Mouse (Mus musculus): Measurements from ENCODE around the gene Shisa6.

Gene Shisa6

DNA sequence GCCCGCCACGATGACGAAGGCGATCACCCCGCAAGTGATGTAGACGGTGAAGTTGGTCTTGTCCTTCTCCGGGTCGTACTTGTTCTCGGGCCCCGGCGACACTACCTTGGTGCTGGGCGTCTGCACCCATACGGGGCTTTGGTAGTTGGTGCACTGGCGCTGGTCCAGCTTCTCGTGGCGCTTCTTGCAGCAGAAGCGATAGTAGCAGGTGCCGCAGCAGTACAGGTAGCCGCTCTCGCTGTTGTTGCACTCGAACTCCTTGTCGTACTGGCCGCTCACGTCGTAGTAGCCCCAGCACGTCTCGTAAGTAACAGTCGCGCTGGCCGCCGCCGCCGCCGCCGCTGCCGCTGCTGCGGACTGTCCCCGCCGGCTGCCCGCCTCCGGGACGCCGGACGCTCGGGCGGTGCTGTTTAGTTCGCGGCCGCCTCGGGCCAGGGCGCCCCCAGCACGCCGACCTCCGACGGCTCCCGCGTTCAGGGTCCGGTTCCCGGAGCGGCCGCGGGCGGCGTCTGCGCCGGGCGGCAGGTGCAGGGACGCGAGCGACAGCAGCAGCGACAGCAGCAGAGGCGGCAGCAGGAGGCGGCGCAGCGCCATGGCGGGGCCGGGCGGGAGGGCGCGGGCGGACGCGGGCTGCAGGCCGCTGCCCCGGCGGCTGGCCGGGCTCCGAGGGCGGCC is at the start of gene Shisa6:
Shisa6 (minus strand) TSS at position 594 of the 675 bp plus-strand sequence.
- no peak for DNase-seq

DNA sequence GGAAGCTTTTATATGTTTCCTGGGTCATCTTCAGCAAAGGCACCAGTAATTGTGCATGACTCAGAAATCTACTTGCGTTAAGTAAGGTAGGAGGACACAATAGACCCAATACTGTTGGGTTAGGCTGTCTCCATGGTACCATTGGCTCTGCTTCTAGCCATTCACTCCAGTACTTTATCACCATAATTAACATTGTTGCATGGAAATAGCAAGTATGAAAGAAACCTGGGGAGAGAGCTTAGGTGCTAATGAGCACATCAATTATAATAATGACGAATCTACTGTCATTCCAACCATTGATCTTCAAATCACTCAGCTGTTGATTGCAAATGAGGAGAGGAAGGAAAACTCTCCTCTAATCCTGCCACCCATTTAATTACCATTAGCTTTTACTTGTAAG is 48.1 kb upstream of the Shisa6 start:
- DNase-seq = no peak

DNA sequence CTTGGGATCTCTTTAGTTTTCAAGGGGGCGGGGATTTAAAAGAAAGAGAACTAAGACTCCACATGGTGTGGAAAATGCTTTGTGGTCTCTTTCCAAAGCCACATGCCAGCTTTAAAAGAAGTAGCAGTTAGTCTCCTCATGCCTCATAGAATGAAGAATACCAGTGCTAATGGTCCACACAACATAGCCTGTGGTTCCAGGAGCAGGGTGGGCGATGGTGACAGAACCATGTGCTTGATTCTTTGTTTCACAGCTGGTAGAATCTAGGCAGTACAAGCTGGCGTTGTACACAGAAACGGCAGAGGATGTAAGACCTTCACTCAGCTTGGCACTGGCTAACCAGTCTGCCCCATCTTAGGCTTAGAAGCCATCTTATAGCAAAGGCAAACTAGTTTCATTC is 43.3 kb upstream of the Shisa6 start:
- DNase-seq = no peak

- no peak for DNase-seq
Observed at GRCm38 (mm10) chr11:66568386-66568791, 42.6 kb upstream of the Shisa6 start.

DNA sequence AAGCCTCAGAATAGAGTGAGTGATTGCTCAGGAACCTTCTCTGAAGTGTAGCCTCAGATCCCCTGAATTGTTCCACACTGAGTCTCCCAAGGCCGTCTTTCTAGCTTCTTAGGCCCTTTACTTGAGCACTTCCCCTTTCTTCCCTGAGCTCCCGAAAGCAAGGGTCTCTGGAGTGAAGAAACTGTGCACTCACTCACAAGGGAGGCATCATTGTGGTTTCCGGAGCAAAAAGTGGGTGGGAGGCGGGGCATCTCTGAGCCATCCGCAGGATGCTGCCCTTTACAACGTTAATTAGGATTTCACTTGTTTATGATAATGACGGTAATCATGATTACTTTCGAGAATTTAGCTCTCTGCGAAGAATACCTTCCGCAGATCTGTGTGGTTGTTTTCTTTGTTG is 41.6 kb upstream of the Shisa6 start:
- DNase-seq = no peak

DNA sequence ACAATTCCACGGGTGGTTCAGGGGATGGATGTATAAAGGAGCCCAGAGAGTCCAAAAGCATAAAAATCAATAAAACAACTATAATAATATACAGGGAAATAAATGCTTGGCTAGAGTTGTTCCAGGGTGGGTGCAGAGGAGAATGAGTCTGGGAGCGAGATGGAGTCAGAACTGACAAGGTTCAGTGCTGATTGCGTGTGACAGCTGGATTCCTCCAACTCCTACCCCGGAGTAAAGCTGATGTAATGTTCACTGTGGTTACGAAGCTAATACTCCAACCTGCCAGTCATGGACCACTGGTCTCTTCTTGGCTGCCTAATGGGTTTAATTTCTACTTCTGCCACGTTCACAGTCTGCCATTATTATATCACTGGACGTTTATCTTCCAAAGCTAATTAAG is 36.5 kb upstream of the Shisa6 start:
- DNase-seq = no peak

GRCm38 (mm10) chr11:66537820-66538219 is 12.1 kb upstream of the Shisa6 start:
- DNase-seq = no peak

DNA sequence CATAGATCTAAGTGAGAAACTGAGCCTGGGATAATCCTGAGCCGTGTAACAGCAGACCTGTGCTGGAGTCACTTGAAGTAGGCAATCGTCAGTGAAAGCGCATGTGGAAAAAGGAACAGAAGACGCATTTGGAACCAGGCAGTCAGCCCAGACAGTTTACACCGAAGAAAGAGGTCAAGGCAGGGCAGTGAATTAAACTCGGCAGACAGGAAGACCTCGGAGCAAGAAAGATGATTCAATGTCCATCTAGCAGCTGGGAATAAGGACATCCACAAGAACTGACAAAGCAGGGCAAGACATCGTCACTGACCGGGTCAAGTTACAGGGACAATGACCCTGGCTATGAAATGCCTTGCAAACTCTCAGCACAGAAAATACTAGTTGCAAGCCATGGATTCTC is 10.1 kb upstream of the Shisa6 start:
- DNase-seq = no peak

DNA sequence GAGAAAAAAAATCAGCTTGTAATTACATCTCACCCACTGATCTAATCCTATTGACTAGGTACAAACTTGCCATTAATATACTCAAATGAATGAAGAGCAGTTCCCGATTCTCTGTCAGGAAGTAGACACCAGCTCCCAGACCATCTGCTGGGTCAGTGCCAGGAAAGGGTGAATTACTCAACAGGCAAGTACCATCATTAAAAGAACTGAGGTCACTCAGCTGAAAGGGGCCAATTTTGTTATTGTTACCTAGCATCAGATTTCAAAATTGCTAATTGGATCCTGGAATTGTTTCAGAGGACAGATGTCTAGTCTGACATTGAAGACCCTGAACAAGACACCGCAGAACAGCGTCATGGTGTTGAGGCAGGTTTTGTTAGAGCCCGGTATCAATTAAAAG is 9.4 kb upstream of the Shisa6 start:
- no peak for DNase-seq

DNA sequence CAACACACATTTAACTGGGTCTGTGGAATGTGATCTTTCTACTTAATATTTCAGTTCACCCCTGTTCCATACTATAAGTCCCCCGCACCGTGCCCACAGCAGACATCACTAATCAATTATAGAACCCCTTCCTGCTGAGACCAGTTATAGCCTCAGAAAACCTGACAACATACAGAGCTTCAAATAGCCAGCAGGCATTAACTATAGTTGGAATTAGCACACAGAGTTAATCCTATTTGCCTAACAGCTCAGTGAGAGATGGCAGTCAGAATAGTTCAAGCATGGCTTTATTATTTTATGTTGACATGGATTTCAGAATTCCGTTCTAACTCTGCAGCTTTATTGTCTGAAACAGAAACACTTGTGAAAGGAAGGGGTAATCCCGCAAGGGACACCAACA is 8.5 kb upstream of the Shisa6 start:
- no peak for DNase-seq

DNA sequence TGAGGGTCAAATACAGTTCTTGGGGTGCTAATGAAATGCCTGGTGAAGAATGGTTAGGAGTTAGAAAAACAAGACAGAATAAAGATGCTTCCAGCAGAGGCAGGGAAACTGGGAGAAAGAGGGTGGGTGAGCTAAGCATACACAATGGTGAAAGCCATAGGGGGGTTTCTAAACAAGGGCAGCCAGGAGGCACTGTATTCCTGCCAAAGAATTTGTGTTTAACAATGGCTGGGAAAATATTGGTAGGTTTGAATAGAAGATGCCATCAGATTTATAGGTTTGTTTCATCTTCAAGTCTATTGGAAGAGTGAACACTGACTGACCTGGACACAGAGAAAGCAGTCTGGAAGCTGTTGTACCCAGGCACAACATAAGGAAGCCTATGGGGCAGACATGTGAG is 2.4 kb upstream of the Shisa6 start:
- no peak for DNase-seq

- no peak for DNase-seq
Observed at GRCm38 (mm10) chr11:66527343-66527742, 1.6 kb upstream of the Shisa6 start.

DNA sequence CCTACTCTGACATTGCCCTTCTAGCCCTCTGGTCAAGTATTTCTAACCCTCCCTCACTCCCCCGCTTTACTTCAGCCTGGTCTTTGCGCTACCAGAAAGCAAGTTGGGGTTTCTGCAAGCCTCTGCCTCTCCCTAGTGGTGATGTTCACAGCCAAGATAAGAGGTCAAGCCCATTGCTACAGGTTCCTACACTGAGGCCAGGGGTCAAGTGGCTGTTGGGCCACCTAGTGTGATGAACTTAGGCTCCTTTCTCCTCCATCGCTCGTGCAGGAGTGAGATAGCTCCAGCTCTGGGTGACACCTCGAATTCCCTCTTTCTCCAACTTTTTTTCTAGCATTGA is 1.2 kb upstream of the Shisa6 start:
- no peak for DNase-seq

GRCm38 (mm10) chr11:66526046-66526980 is 549 bp upstream of the Shisa6 start:
- no peak for DNase-seq

DNA sequence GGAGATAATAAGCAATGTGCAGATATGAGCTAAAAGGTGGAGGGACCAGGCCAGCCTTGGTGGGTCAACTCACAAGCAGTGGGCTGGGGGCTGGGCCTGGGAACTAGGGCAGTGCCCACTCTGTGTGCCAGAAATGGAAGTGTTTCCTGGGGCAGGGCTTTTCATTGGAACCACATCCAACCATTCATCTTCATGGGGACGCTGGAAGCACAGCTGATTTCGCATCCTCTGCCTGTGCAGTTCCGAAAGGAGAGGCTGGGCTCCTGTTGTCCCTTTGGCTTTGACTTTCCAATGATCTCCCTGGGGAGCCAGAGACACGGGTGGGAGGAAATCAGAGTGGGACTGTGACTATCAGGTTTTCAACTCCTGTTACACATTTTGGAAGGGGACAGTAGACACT is 1.5 kb downstream of the Shisa6 start:
- DNase-seq = no peak

GRCm38 (mm10) chr11:66522376-66522775 is 3.4 kb downstream of the Shisa6 start:
- DNase-seq = no peak

DNA sequence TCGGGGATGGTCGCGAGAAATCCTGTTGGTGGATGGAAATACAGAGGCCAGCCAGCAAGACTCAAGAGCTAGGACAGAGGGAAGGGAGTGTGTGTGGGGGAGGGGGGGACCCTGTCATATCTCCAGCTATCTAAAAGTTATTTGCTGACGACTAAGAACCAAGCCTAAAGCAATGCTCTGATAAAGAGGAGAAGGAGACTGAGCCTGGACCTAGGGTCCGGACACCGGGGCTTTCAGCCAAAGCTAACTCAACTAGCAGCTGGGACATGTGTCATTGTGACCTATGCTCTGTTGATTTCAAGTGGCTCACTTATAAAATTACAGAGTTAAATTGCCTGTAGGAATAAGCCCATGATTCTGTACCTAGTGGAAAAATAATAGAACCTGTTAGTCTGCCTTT is 6.4 kb downstream of the Shisa6 start:
- no peak for DNase-seq

DNA sequence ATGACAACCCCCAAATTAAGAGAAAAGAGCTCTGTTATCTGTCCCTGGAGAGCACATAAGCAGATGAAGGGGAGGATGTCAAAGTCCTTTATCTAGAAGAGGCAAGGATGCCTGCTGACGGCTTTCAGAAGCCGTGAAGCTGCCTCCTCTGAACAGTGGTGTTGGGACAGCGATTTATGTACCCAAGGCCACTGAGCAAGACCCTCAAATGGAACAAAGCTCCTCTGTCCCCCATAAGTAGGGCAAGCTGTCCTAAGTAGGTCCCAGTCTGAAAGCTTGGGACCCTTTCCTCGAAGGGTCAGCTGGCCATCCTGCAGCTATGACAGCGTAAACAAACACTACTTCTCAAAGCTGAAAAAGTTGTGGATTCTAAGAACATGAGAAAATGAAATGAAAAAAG is 11.4 kb downstream of the Shisa6 start:
- DNase-seq = no peak

- DNase-seq = no peak
Observed at GRCm38 (mm10) chr11:66500951-66501350, 24.8 kb downstream of the Shisa6 start.

DNA sequence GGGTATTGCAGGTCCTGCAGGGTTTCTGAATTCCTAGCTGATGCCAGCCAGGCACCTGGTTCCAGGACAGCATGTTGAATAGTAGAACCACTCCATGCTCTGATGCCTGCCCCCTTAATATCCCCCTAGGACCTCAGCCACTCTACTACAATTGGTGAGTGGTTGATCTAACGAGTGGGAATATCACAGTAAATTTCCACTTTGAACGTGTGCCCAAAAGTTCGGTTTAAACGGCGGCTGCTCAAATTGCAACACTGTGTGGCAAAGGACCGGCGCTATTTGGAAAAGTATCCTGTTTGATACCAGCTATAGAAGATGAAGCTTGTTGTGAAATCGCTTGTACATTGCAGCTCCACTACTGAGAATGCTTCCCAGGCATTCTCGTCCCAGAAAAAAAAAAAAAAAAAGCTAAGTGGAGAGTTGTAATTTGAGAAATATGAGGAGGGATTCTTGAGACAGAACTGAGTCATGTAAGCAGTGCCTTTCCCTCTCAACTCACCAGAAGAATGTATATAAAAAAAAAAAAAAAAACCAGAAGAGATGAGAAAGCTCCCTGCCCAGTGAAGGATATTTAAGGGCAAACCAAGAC is 26.8 kb downstream of the Shisa6 start:
- no peak for DNase-seq

GRCm38 (mm10) chr11:66496235-66496634 is 29.5 kb downstream of the Shisa6 start:
- DNase-seq = no peak

DNA sequence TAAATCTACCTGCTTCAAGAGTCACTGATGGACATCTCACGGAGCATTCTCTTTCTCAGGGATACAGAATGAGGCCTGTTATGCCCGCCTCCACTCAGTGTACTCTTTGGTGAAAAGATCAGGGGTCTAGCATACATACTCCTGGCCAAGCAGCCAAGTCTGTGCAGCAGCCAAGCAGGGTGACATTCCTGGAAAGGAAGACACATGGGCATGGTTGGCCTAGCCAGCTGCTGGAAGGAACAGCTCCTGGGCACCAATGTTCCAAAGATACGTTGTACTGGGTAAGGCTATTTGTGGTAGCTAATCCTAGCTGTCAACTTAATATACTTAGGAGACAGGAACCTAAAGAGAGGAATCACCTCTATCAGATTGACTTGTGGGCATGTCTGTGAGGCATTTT is 31.4 kb downstream of the Shisa6 start:
- DNase-seq = no peak

GRCm38 (mm10) chr11:66487765-66488164 is 38.0 kb downstream of the Shisa6 start:
- DNase-seq = no peak

DNA sequence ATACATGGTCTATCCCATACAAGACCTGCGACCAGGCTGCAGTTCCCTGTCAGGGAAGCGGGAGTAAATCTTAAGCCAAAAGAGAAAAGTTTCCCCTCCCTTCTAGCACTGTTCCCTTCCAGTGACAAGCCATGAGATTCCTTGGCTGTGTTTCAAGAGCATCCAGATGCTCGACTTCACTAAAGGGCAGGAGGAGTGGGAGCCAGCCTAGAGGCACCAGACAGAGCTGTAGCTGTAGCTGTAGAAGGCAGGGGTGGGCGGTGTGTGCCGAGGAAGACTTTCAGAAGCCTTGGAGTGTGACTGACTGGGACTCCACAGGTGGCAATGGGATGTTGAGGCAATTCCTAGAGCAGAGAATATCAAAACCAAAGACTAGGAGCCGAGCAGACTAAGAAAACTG is 43.3 kb downstream of the Shisa6 start:
- DNase-seq = no peak

All from thymus, postnatal 25 days (tissue).